Mouse (Mus musculus) forebrain, embryonic 14.5 days (tissue): ENCODE results near the gene Gm4884. TPM values are rescaled to one million over a fixed set of nuclear protein-coding genes. Genes with fewer than 3 reads are reported as not detected.
"Not testable (repeated sequence)": the region's sequence is repeated elsewhere in the genome, so short reads cannot be mapped to it uniquely, and the experiment has no call there.

Experiments
- ATAC-seq: fragments of 200-750 bp; cut with Nextera tagmentation; 2 replicates; pipeline ENCODE4 v1.8.0; 2017; ENCODE audit warnings: mild to moderate bottlenecking, moderate library complexity
- DNase-seq: peaks from one replicate; pipeline ENCODE4 v3.0.0-alpha.2; 2015; ENCODE audit warnings: low spot score
- H3K27ac ChIP-seq: fragments of 300-500 bp; sonication (generic); 2 replicates; pipeline ENCODE4 v1.5.1; 2014; ENCODE audit warnings: low read depth, mild to moderate bottlenecking, control low read depth, low read length, moderate library complexity
- H3K27me3 ChIP-seq: fragments of 300-500 bp; sonication (generic); replicated peaks from 2 replicates; pipeline ENCODE4 v1.6.1; 2014; ENCODE audit warnings: low read length, control low read depth, mixed read lengths; ENCODE audit not compliant: control insufficient read depth, insufficient read depth
- H3K36me3 ChIP-seq: fragments of 300-500 bp; sonication (generic); 2 replicates; pipeline ENCODE4 v1.6.1; 2014; ENCODE audit warnings: low read length, control low read depth; ENCODE audit not compliant: control insufficient read depth, insufficient read depth
- H3K4me1 ChIP-seq: fragments of 300-500 bp; sonication (generic); 2 replicates; pipeline ENCODE4 v1.6.1; 2014; ENCODE audit warnings: antibody characterized with exemption, low read length, control low read depth; ENCODE audit not compliant: control insufficient read depth, insufficient read depth
- H3K4me2 ChIP-seq: fragments of 300-500 bp; sonication (generic); 2 replicates; pipeline ENCODE4 v1.6.1; 2014; ENCODE audit warnings: mild to moderate bottlenecking, control low read depth, low read length
- H3K4me3 ChIP-seq: fragments of 300-500 bp; sonication (generic); 2 replicates; pipeline ENCODE4 v1.5.1; 2014; ENCODE audit warnings: low read depth, low read length, control low read depth
- H3K9ac ChIP-seq: fragments of 300-500 bp; sonication (generic); 2 replicates; pipeline ENCODE4 v1.6.1; 2014; ENCODE audit warnings: mild to moderate bottlenecking, low read length, control low read depth, moderate library complexity
- H3K9me3 ChIP-seq: fragments of 300-500 bp; sonication (generic); replicated peaks from 2 replicates; pipeline ENCODE4 v1.6.1; 2016; ENCODE audit warnings: low read length, control low read depth, mixed read lengths; ENCODE audit not compliant: control insufficient read depth
- WGBS: fragments of 180-500 bp; shearing (Covaris S2); extraction: QIAGEN DNeasy Blood & Tissue Kit; methylation state at CpG from one replicate; pipeline ENCODE4 v1.1.7; 2014; 5-methylcytosine and 5-hydroxymethylcytosine counted together
- polyA plus RNA-seq: library from polyadenylated mRNA; unstranded; fragments of >200 nt; fragmentation: Nextera tagmentation; extraction: Ambion mirVana; gene quantifications from 2 replicates; pipeline ENCODE4 v1.2.1, GENCODE M21; 2014

Gene Gm4884
- not detected in 2 replicates for polyA plus RNA-seq

DNA sequence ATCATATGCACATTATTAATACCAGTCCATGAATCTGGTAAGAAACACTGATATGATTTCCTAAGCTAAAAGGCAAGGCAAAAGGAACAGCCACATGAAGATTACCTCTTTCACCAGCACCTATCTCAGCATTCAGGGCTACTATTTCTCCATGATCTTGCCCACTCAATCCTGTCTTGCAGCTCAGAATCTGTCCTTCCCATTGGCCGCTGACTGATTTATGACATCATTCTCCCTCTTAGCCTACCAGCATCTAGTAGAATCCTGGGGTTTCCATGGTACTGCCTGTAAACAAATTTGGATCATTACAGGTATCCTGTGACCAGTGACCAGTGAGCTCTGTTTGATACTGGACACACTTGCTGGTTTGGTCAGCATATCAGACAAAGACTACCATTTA, at the start of gene Gm4884:
TSS of gene Gm4884 (plus strand) at position 301 of the 400 bp plus-strand sequence.
- H3K36me3 ChIP-seq, H3K9me3 ChIP-seq, H3K4me1 ChIP-seq, H3K4me3 ChIP-seq, ATAC-seq, H3K27ac ChIP-seq, H3K9ac ChIP-seq, H3K4me2 ChIP-seq, DNase-seq, H3K27me3 ChIP-seq: not testable (repeated sequence)
- WGBS: 86% methylated on average over 1 of the region's 1 CpGs

DNA sequence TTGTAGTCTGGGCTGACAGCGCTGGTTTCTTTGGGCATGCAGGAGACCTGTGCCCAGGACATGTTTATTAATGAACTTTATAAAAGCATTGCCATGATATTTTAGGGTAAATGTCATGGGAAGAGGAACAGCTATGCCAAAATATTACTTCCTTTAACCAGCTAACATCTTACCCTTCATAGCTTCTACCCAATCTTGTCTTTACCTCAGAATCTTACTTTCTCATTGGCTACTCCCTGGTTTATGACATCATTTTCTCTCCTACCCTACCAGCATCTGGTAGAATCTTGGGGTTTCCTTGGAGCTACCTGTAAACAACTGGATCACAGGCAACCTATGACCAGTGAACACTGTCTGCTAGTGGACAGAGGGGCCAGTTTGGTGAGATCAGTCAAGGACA, 45.3 kb upstream of the Gm4884 start, which contains the start of gene 4930433I11Rik:
TSS of gene 4930433I11Rik (plus strand) at position 301 of the 400 bp plus-strand sequence.
- no peak for DNase-seq
- no peak within 1 kb of the TSS for H3K27ac ChIP-seq
- ATAC-seq: no peak
- H3K9me3 ChIP-seq: no peaks in the 10 kb centered on the region
- no peak within 1 kb of the TSS for H3K9ac ChIP-seq
- H3K36me3 ChIP-seq: no peaks in the 10 kb centered on the region
- H3K27me3 ChIP-seq: no peaks in the 10 kb centered on the region
- H3K4me3 ChIP-seq: no peak within 1 kb of the TSS
- H3K4me2 ChIP-seq: no peak within 1 kb of the TSS
- WGBS: 80% methylated on average over 1 of the region's 1 CpGs
- H3K4me1 ChIP-seq: no peaks in the 10 kb centered on the region

GRCm38 (mm10) chr7:41044058-41044457, 11.5 kb downstream of the Gm4884 start:
- H3K4me2 ChIP-seq, H3K4me1 ChIP-seq, H3K27me3 ChIP-seq, H3K4me3 ChIP-seq, H3K36me3 ChIP-seq, DNase-seq, H3K9ac ChIP-seq, H3K27ac ChIP-seq, H3K9me3 ChIP-seq, ATAC-seq: not testable (repeated sequence)
- 66% methylated on average over 3 of the region's 3 CpGs for WGBS

Other genes starting within 250 kb of the Gm4884 start
- gene Vstm2b, start 134.4 kb upstream of the Gm4884 start, polyA plus RNA-seq: 15.3 and 19.2 TPM in 2 replicates
- not detected in 2 replicates for gene 4930433I11Rik, start 45.2 kb upstream of the Gm4884 start, polyA plus RNA-seq
- not detected in 2 replicates for gene Gm5592, start 121.1 kb downstream of the Gm4884 start, polyA plus RNA-seq